Mouse (Mus musculus): Measurements from ENCODE around the gene Colec11. TPM values are rescaled to one million over a fixed set of nuclear protein-coding genes. Genes with fewer than 3 reads are reported as not detected.

The Colec11 gene
- polyA plus RNA-seq, 1 experiment = 0.91 TPM

GRCm38 (mm10) chr12:28551775-28552174, 71.4 kb downstream of the Colec11 start:
- 62% methylated on average over 18 of the region's 18 CpGs for WGBS
- no peaks in the 10 kb centered on the region for H3K4me1 ChIP-seq (ENCODE audit: control insufficient read depth, insufficient read depth, low read length)
- H3K4me3 ChIP-seq (replicated peaks; ENCODE audit: extremely low read depth, low read depth, low read length) = no peak overlapping the region
- TF ChIP-seq CTCF (IDR thresholded peaks at IDR 0.05; ENCODE audit: insufficient read depth, low read length) (no peak), POLR2A (IDR thresholded peaks at IDR 0.05; ENCODE audit: borderline replicate concordance, extremely low read depth, low read depth, low read length) (no peak)
- DNase-seq = no peak

- H3K4me1 ChIP-seq (ENCODE audit: control insufficient read depth, insufficient read depth, low read length) = no peaks in the 10 kb centered on the region
- no peak for DNase-seq
- TF ChIP-seq CTCF (IDR thresholded peaks at IDR 0.05; ENCODE audit: insufficient read depth, low read length) (no peak), POLR2A (IDR thresholded peaks at IDR 0.05; ENCODE audit: borderline replicate concordance, extremely low read depth, low read depth, low read length) (no peak)
- no peak overlapping the region for H3K4me3 ChIP-seq (replicated peaks; ENCODE audit: extremely low read depth, low read depth, low read length)
- 49% methylated on average over 4 of the region's 4 CpGs for WGBS
Measured at GRCm38 (mm10) chr12:28548887-28549286, 74.3 kb downstream of the Colec11 start.

Other genes with a start within 250 kb of the Colec11 start
- gene Dcdc2c, start 71.0 kb downstream of the Colec11 start, polyA plus RNA-seq (2012; rRNA removed) = not detected in 2 replicates
- not detected in 2 replicates for gene Allc, start 40.9 kb downstream of the Colec11 start, polyA plus RNA-seq (2012; rRNA removed)
- gene Rps7, start 12.6 kb upstream of the Colec11 start, polyA plus RNA-seq (2012; rRNA removed) = 158 and 175 TPM in 2 replicates
- gene Rnaseh1, start 26.2 kb upstream of the Colec11 start, polyA plus RNA-seq (2012; rRNA removed) = 9.1 and 11.7 TPM in 2 replicates
- gene Adi1, start 51.9 kb upstream of the Colec11 start, polyA plus RNA-seq (2012; rRNA removed) = 14.1 and 22.8 TPM in 2 replicates
- gene Trappc12, start 127.1 kb upstream of the Colec11 start, polyA plus RNA-seq (2012; rRNA removed) = 18.7 and 25.1 TPM in 2 replicates
- gene Eipr1, start 128.4 kb upstream of the Colec11 start, polyA plus RNA-seq (2012; rRNA removed) = 17.8 and 17.9 TPM in 2 replicates

Data from lung, adult 2 months (tissue).